Comparison of ENCODE assay signal across 10 mouse cellular contexts in genomic region chr5:43248001-43248430, GRCm38 (mm10). TPM values are rescaled to one million over a fixed set of nuclear protein-coding genes. Genes with fewer than 3 reads are reported as not detected.
A peak's percentile ranks its signal among the peaks of the same experiment; 100 is the strongest.
DNase-seq lines count a peak whose midpoint lies in the region; TF ChIP-seq lines count a peak whose summit lies in the region.
"Had no signal": no experiment of that assay in that cellular context is flagged by ENCODE, and none has a peak within 500 bp of the region (broad histone marks: within the 10 kb centered on the region; RNA-seq: fewer than 3 reads in every experiment).

No protein-coding gene starts in this region.

- DNase-seq in gastrocnemius, adult 2 months: no peak
- DNase-seq in gastrocnemius, postnatal 10 days: no peak
- DNase-seq in layer of hippocampus, adult 8-10 months (ENCODE audit: low spot score in 2 of 2): peak; percentile 24 to 48
- DNase-seq in layer of hippocampus, postnatal 10 days (ENCODE audit: low spot score in 2 of 2): no peak
- peak; percentile 34 for DNase-seq in right cerebral cortex, adult 18-20 months
- no peak for DNase-seq in right cerebral cortex, adult 2 months (ENCODE audit: low spot score in 2 of 2)
- DNase-seq in ovary, postnatal 36 days (ENCODE audit: low spot score): no peak
- no peak for DNase-seq in thymus, postnatal 25 days
- DNase-seq: lung, postnatal 4 days had no signal

- intact Hi-C loops in gastrocnemius, adult 2 months (cut with DNase I): no loop called here

- peak overlapping the region; percentile 49; the same call in 1 of the 2 replicates for H3K27ac ChIP-seq in gastrocnemius, adult 2 months
- H3K27ac ChIP-seq: limb, embryonic 15.5 days had no signal

- H3K4me3 ChIP-seq in gastrocnemius, adult 2 months: no peak overlapping the region
- H3K4me3 ChIP-seq: limb, embryonic 15.5 days had no signal

- no peak for TF ChIP-seq CTCF in gastrocnemius, adult 2 months (IDR thresholded peaks at IDR 0.05)

RNA-seq across cellular contexts. Expression of gene Cpeb2, which starts 15.0 kb away (rescaled TPM):
- total RNA-seq in gastrocnemius, adult 2 months (2021): 10 to 100 TPM; 16.2 to 21.7 TPM
- total RNA-seq in gastrocnemius, postnatal 10 days (2021): 1 to 10 TPM; 5.8 to 6.0 TPM
- 10 to 100 TPM; 52.0 to 58.2 (median 56.1) TPM for total RNA-seq in layer of hippocampus, adult 8-10 months (2022)
- total RNA-seq in layer of hippocampus, postnatal 10 days (2021): 10 to 100 TPM; 59.8 to 62.2 TPM

Comparison
In these comparisons a context has a peak if more than half of its experiments do, and no peak if none do; other contexts are left out.
1. DNase-seq: peak in layer of hippocampus, adult 8-10 months (2 of 2) and right cerebral cortex, adult 18-20 months (single experiment); none in gastrocnemius, adult 2 months (single experiment), gastrocnemius, postnatal 10 days (single experiment), layer of hippocampus, postnatal 10 days (0 of 2), right cerebral cortex, adult 2 months (0 of 2), ovary, postnatal 36 days (single experiment) and thymus, postnatal 25 days (single experiment).